Mouse (Mus musculus) thymus, postnatal 14 days (tissue): ENCODE measurements around the gene Pak2.
"Not testable (repeated sequence)": the region's sequence is repeated elsewhere in the genome, so short reads cannot be mapped to it uniquely, and the experiment has no call there.

ENCODE experiments used
- DNase-seq: peaks from one replicate; pipeline ENCODE4 v3.0.0; 2021

The Pak2 gene

DNA sequence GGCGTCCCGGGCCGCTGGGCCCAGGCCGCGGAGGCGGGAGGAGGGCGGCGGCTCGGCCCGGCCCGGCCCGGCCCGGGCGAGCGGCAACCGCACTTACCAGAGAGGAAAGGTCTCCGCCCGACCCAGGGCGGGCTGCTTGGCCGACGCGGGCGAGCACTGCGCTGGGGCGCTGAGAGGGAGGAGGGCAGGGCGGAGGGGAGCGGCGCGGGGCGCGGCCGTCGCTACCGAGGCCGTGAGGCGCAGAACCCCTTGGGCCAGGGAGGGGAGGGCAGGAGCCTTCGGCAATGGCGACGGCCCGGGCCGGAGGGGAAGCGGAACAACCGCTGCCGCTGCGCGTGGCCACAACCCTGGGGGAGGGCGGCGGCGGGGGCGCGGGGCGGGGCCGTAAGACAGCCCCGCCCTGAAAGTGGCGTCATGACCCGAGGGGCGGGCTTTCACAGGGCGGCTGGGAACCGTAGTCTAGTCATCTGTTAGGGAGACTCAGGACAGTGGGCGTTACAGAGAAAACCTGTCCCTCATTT lies at the start of gene Pak2:
Gene Pak2 (minus strand): TSS at position 352 of the 521 bp plus-strand sequence.
- peak; percentile 86 for DNase-seq

- no peak for DNase-seq
These were observed 47.9 kb upstream of the Pak2 start for GRCm38 (mm10) chr16:32127046-32127445.

- no peak for DNase-seq
These were observed 46.2 kb upstream of the Pak2 start for GRCm38 (mm10) chr16:32125364-32125763.

GRCm38 (mm10) chr16:32124444-32125335 lies 45.5 kb upstream of the Pak2 start:
- DNase-seq, result no peak

GRCm38 (mm10) chr16:32124020-32124419 lies 44.9 kb upstream of the Pak2 start:
- DNase-seq, result no peak

DNA sequence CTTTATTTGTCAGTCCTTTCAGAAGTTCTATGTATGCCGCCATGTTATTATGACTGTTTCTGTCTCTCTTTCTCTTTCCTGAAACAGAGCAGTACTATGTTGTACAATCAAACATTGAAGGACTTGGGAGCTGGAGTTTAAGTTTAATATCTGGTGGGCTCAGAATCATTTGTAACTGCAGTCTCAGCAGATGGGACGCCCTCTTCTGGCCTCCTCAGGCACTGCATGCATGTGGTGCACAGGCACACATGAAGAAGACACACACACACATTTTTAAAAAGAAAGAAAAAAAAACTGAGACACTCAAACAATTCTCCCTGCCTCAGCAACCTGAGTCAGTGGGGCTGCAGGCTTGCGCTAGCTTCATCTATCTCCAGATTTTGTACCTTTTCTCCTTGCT lies 41.3 kb upstream of the Pak2 start:
- no peak for DNase-seq

- no peak for DNase-seq
These were observed 37.0 kb upstream of the Pak2 start for GRCm38 (mm10) chr16:32116186-32116585.

- no peak for DNase-seq
These were observed 36.6 kb upstream of the Pak2 start for GRCm38 (mm10) chr16:32115781-32116180.

- peak; percentile 91 for DNase-seq
These were observed 36.0 kb upstream of the Pak2 start for GRCm38 (mm10) chr16:32114968-32115695.

GRCm38 (mm10) chr16:32114406-32114805 lies 35.3 kb upstream of the Pak2 start:
- DNase-seq, result no peak

DNA sequence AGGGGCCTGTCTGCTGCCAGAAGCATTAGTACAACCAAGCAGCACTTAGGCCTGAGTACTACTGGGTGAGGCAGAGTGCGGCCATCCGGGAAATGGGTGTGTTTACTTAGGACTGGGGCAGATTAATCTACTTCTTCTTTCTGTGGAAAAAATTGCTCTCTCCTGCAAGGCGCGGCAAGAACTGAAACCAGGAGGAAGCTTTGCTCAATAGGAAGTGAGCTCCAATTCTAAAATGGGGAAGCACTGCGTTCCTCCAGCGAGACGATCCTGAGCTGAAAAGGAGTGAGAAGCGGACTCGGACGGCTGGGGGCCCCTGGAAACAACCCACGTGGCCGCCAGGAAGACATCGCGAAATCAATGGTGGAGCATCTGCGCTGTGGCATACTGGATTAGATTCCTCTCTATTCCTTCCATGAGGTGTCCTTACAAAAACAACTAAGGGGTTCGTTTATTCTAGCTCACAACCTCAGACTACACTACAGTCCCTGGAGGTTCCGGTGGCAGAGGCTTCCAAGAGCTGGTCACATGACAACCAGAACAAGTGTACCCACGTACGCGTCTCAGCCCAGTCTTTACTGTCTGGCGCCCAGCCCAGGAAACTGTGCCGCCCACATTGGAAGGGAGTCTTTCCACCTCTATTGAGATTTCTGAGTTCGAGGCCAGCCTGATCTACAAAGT lies 34.5 kb upstream of the Pak2 start:
- peak; percentile 68 for DNase-seq

DNA sequence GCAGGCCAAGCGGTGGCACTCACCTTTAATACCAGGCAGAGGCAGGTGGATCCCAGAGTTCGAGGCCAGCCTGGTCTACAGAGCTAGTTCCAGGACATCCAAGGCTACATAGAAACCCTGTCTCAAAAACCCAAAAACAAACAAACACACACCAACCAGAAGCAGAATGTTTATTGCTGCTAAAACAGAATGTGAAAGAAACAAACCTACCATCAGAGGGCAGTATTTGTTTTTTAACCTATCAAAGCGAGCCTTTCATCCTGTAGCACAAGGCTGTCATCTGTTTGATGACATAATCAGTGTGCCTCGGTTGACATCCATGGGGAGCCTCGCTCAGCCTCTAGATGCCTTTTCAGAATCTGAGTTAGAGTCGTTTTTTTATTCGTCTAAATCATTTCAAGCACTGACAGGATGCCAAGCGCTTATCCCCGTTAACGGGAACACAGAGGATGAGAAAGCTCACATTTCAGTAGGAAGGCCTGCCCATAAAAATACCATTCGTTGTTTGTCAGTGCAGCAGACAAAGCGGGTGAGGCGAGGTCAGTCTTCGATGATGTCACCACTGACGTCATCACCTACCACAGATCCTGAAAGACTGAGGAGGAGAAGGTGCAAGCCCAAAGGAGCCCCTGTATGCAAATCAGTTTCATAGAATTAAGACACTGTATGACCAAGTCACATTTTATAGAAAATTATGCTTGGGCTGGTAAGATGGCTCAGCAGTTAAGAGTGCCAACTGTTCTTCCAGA lies 32.0 kb upstream of the Pak2 start:
- DNase-seq, result no peak

DNA sequence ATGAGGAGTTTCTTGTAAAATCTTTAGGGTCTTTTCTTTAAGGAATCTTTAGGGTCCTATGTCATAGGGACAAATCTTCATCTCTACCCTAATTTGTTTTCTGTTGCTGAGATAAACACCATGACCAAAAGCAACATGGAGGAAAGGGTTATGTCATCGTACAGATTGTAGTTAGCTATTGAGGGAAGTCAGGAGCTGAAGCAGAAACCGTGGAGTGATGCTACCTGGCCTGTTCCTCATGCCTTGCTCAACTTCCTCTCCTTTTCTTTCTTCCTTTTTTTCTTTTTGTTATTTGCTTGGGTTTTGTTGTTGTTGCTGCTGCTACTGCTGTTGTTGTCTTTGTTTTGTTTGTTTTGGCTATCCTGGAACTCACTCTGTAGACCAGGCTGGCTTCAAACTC lies 29.4 kb upstream of the Pak2 start:
- no peak for DNase-seq

DNA sequence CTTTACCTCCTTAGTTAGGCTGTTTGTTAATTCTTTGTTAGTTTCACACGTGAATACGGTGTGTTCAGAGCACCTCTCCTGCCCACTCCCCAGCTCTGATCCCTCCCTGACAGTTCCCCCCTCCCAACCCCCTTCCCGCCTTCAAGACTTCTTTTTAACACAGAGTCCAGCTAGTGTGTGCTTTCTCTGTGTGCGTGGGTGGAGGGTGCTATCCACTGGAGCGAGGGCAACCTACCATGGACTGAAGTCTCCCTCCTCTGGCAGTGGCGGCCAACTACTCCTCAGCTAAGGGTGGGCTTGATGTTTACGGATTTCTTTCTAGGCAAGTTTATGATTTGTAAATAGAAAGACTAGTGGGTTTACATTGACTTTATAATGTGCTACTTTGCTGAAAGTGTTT lies 29.0 kb upstream of the Pak2 start:
- peak; percentile 80 for DNase-seq

DNA sequence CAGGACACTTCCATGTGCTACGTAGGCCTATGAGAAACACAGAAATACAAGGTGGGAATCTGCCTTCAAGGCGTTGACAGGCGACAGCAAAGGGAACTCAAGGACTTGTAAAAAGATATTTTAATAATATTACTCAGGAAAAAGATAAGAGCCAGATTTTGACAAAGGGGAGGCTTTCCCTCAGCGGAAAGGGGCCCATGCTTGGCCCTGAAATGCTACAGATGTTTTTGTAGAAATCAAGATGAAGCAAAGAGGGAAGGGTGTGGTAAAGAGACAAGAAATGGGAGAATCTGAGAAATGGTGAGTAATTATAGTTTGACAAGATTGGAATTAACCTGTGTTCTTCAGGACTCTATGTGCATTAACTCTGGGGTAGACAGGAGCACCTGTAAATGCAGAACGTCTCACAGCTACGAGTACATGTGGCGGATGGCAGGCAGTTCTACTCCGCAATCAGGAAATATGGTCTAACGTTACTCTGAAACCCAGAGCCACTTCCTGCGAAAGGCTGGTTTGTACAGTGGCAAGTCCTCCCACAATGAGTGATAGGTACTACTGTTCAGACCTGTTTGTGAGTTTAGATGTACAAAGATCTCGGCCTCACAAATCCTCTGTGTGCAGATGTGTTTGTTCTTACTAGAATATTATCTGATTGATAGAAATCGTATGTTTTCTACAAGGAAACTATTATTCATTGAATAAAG lies 28.4 kb upstream of the Pak2 start:
- peak; percentile 79 for DNase-seq

DNA sequence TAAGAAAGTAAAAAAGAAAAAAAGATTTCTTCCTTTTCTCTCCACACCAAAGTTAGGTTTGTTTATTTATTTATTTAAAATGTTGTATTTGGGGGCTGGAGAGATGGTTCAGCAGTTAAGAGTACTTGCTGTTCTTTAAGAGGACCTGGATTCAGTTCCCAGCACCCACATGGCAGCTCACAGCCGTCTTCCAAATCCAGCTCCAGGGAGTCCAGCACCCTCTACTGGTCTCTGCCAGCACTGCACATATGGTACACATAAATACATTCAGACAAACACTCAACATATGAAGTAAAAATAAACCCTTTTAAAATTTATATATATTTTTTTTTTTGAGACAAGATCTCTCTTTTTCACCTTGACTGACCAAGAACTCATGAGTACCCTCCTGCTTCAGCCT lies 26.6 kb upstream of the Pak2 start:
- DNase-seq, result no peak

DNA sequence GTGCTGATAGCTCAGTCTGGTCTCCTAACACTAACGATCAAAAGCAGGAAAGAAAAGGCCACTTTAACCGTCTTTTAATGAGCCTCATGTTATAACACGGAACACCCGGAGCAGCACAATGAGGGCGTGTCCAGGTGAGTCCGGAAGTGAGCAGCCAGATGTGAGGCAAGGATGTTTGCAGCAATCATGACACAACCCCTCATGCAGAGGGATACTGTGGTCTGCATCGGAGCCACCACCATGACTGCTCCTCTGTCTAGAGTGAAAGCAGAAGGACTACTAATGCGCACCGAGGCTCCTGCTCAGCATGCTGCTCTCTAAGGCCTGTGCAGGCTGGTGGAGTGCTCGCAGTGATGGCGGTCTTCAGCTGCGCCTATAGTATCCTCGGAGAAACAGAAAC lies 23.2 kb upstream of the Pak2 start:
- no peak for DNase-seq

DNA sequence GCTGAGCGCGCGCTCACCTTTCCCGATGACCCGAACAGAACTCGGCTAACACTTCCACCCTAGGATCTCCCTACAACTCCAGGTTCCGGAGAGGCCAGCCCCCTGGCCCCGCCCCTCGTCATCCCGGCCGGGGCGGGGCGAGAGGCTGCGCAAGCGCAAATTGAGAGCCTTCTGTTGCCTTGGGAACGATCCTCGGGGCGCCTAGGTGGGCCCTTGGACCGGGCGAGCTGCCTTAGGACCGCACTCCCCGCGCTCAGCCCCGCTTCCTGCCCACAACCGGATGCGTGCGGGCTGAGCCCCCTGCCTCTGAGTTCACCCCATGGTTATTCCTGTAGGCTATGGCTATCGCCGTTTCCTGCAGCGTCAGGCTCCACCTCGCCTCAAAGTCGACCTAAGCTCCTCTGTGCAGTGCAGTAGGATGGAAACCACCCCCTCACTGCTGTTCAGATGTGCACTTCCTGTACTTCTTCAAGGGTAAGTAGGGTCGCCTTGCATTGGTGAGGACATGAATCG lies 20.6 kb upstream of the Pak2 start, which contains the start of the genes Pigx and Cep19:
Gene Pigx (minus strand): TSS at position 103 of the 513 bp plus-strand sequence.
Gene Cep19 (plus strand): TSS at position 163 of the 513 bp plus-strand sequence.
- peak; percentile 92 for DNase-seq

GRCm38 (mm10) chr16:32098897-32099637 lies 19.9 kb upstream of the Pak2 start:
- DNase-seq, result peak; percentile 66

- not testable (repeated sequence) for DNase-seq
These were observed 18.6 kb upstream of the Pak2 start for GRCm38 (mm10) chr16:32097757-32098156.

DNA sequence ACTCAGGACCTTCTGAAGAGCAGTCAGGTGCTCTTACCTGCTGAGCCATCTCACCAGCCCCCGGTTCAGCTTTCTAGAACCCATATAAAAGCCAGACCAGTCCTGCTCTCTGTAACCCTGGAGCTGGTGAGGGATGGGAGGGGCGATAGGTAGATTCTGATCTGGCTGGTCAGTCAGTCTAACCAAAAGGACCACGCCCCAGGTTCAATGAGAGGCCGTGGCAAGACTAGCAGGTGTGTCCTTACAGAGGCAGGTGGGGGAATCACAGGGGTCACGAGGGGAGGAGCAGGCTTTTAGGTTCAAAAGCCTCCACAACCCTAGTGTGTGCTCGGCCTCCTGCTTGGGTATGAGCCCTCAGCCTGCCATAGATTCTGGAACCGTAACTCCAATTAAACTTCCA lies 12.3 kb upstream of the Pak2 start:
- no peak for DNase-seq
